In the genomic region with DNA sequence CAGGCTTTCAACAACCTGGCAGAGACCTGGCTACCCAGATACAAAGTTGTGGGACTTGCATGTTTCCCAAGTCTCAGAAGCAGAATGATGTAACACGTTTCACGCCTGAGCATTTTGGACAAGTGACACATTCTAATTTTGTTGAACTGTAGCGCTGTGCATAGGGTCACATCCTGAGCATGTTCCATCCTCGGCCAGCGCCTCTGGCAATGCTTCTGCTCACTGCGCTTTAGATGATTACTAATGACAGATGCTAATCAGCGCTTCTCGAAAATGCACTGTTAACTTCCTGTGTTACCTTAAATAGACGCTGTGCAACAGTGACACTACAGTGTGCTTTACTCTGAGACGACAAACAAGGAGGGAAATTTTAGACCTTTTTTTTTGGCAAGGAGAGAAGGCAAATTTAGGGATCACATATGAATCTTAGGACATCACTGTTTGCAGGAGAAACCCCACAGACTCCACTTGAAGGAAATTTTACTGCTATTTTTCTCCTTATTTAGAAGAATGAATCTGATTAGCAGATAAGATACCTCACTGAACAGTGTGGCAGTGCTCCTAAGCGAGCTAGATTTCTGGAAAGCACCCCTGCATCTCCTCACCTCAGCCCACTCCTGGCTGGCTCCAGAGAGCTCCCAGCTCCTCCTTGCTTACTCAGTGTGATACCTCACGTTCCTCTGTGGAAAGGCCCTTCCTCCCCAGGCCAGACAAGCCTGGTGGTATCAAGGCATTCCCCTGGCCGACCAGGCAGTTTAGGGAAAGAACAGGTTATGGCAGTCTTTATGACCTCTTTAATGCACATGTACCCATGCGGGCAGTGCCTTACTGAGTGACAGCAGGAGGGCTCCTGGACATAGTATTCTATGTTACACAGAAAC, we compare ENCODE assay signal across 12 mouse cellular contexts. TPM values are rescaled to one million over a fixed set of nuclear protein-coding genes. Genes with fewer than 3 reads are reported as not detected.
DNase-seq lines count a peak whose midpoint lies in the region; ATAC-seq and TF ChIP-seq lines count a peak whose summit lies in the region.
"Had no signal": no experiment of that assay in that cellular context is flagged by ENCODE, and none has a peak within 500 bp of the region (broad histone marks: within the 10 kb centered on the region; RNA-seq: fewer than 3 reads in every experiment).

No protein-coding gene starts in this region.

- peak; percentile 27 for DNase-seq in left cerebral cortex, adult 11 months (ENCODE audit: low spot score)
- no peak for DNase-seq in left cerebral cortex, postnatal 10 days (ENCODE audit: extremely low spot score in 1 of 2, low spot score in 2 of 2)
- peak; percentile 45 to 57 for DNase-seq in left cerebral cortex, adult 18-20 months (ENCODE audit: low spot score in 2 of 2)
- DNase-seq in right cerebral cortex, postnatal 14 days = peak; percentile 22
- no peak for DNase-seq in gastrocnemius, postnatal 25 days
- DNase-seq: kidney, adult 9 months had no signal

- H3K4me2 ChIP-seq in intestine, postnatal 0 days (replicated peaks; ENCODE audit: low read depth) = no peak overlapping the region
- H3K4me2 ChIP-seq: limb, embryonic 15.5 days had no signal

- no peak for TF ChIP-seq POLR2A in bone marrow macrophage, adult 2 months (IDR thresholded peaks at IDR 0.05; ENCODE audit: borderline replicate concordance, low read depth, low read length)

- intact Hi-C loops in left cerebral cortex, postnatal 10 days (cut with DNase I) = no loop called here

- 70% methylated on average over 14 of the region's 14 CpGs for whole genome bisulfite sequencing in intestine, postnatal 0 days

- H3K4me3 ChIP-seq in bone marrow macrophage, adult 2 months (ENCODE audit: insufficient read depth, low read length) = no peak overlapping the region
- no peak overlapping the region for H3K4me3 ChIP-seq in intestine, postnatal 0 days (ENCODE audit: low read depth, low read length)
- H3K4me3 ChIP-seq: limb, embryonic 15.5 days had no signal

- H3K36me3 ChIP-seq in intestine, postnatal 0 days (ENCODE audit: control insufficient read depth, insufficient read depth) = peaks cover 44% of the 10 kb centered on the region

- TF ChIP-seq CTCF in bone marrow macrophage, adult 2 months (IDR thresholded peaks at IDR 0.05; ENCODE audit: low read depth, low read length) = no peak
- no peak for TF ChIP-seq CTCF in intestine, postnatal 0 days (IDR thresholded peaks at IDR 0.05; ENCODE audit: low read depth)

- peak overlapping the region; percentile 52 for H3K27ac ChIP-seq in bone marrow macrophage, adult 2 months (ENCODE audit: insufficient read depth, low read depth, low read length)
- H3K27ac ChIP-seq in intestine, postnatal 0 days (ENCODE audit: low read depth, low read length) = no peak overlapping the region
- H3K27ac ChIP-seq: limb, embryonic 15.5 days had no signal

- no peaks in the 10 kb centered on the region for H3K27me3 ChIP-seq in intestine, postnatal 0 days (replicated peaks; ENCODE audit: control insufficient read depth, insufficient read depth, low read length)
- H3K27me3 ChIP-seq: limb, embryonic 15.5 days had no signal

- no peak for ATAC-seq in intestine, postnatal 0 days

- H3K9ac ChIP-seq in intestine, postnatal 0 days (ENCODE audit: low read depth, low read length) = no peak overlapping the region
- H3K9ac ChIP-seq: limb, embryonic 15.5 days had no signal

- H3K9me3 ChIP-seq in intestine, postnatal 0 days (ENCODE audit: control insufficient read depth) = no peaks in the 10 kb centered on the region
- H3K9me3 ChIP-seq: limb, embryonic 15.5 days had no signal

- H3K4me1 ChIP-seq in bone marrow macrophage, adult 2 months (ENCODE audit: control insufficient read depth, insufficient read depth, low read length) = peaks cover 25% of the 10 kb centered on the region
- no peaks in the 10 kb centered on the region for H3K4me1 ChIP-seq in intestine, postnatal 0 days (replicated peaks; ENCODE audit: control insufficient read depth, insufficient read depth, low read length)
- H3K4me1 ChIP-seq: limb, embryonic 15.5 days had no signal

RNA-seq across cellular contexts. Expression of a gene that starts 28.5 kb away (rescaled TPM):
- not detected for total RNA-seq in left cerebral cortex, postnatal 10 days (2021)
- not detected in 2 replicates for polyA plus RNA-seq in bone marrow macrophage, adult 2 months (2012; ENCODE audit: insufficient read depth, insufficient read length, missing spikeins)
- total RNA-seq in left cerebral cortex, adult 18-20 months (2021) = not detected
- not detected in 2 replicates for polyA plus RNA-seq in intestine, postnatal 0 days (2015; fragmentation: Nextera tagmentation; extraction: Ambion mirVana)
- total RNA-seq in gastrocnemius, postnatal 25 days (2021) = not detected
- polyA plus RNA-seq: forebrain, embryonic 11.5 days; limb, embryonic 15.5 days; neural tube, embryonic 11.5 days had no signal

RNA-seq across cellular contexts. Expression of a gene that starts 44.1 kb away (rescaled TPM):
- 1 to 10 TPM; 9.4 to 9.7 TPM for total RNA-seq in left cerebral cortex, postnatal 10 days (2021)
- polyA plus RNA-seq in bone marrow macrophage, adult 2 months (2012; ENCODE audit: insufficient read depth, insufficient read length, missing spikeins) = 20.1 and 20.4 TPM in 2 replicates
- 10 to 100 TPM; 11.1 to 13.1 TPM for total RNA-seq in left cerebral cortex, adult 18-20 months (2021)
- 15.6 and 19.3 TPM in 2 replicates for polyA plus RNA-seq in intestine, postnatal 0 days (2015; fragmentation: Nextera tagmentation; extraction: Ambion mirVana)
- total RNA-seq in gastrocnemius, postnatal 25 days (2021) = 1 to 10 TPM; 4.9 to 5.1 TPM

RNA-seq across cellular contexts. Expression of a gene that starts 44.6 kb away (rescaled TPM):
- not detected for total RNA-seq in left cerebral cortex, postnatal 10 days (2021)
- not detected in 2 replicates for polyA plus RNA-seq in bone marrow macrophage, adult 2 months (2012; ENCODE audit: insufficient read depth, insufficient read length, missing spikeins)
- not detected for total RNA-seq in left cerebral cortex, adult 18-20 months (2021)
- polyA plus RNA-seq in intestine, postnatal 0 days (2015; fragmentation: Nextera tagmentation; extraction: Ambion mirVana) = 0.29 and 0.39 TPM in 2 replicates
- total RNA-seq in gastrocnemius, postnatal 25 days (2021) = not detected

RNA-seq across cellular contexts. Expression of a gene that starts 57.6 kb away (rescaled TPM):
- under 1 TPM in 1 of 2 experiments, not detected in 1; 0.30 TPM for total RNA-seq in left cerebral cortex, postnatal 10 days (2021)
- polyA plus RNA-seq in bone marrow macrophage, adult 2 months (2012; ENCODE audit: insufficient read depth, insufficient read length, missing spikeins) = not detected in 2 replicates
- total RNA-seq in left cerebral cortex, adult 18-20 months (2021) = not detected
- polyA plus RNA-seq in intestine, postnatal 0 days (2015; fragmentation: Nextera tagmentation; extraction: Ambion mirVana) = not detected in 2 replicates
- not detected for total RNA-seq in gastrocnemius, postnatal 25 days (2021)
- polyA plus RNA-seq: forebrain, embryonic 11.5 days; heart, embryonic 16.5 days; limb, embryonic 15.5 days; neural tube, embryonic 11.5 days had no signal

Comparison
In these comparisons a context has a peak if more than half of its experiments do, and no peak if none do; other contexts are left out.
1. DNase-seq: peak in left cerebral cortex, adult 11 months (single experiment), left cerebral cortex, adult 18-20 months (2 of 2) and right cerebral cortex, postnatal 14 days (single experiment); none in left cerebral cortex, postnatal 10 days (0 of 2) and gastrocnemius, postnatal 25 days (single experiment).